Mouse (Mus musculus) bone marrow, adult 2 months (tissue): Measurements from ENCODE around the gene Snx15.

ENCODE experiments used
- CTCF ChIP-seq: fragments of 200-500 bp; IDR thresholded peaks from 2 replicates; pipeline ENCODE4 v1.5.1; 2011; ENCODE audit warnings: low read length, control low read depth; ENCODE audit not compliant: control insufficient read depth, insufficient read depth
- POLR2A ChIP-seq: fragments of 200-500 bp; IDR thresholded peaks from 2 replicates; pipeline ENCODE4 v1.6.1; 2011; ENCODE audit warnings: low read depth, mild to moderate bottlenecking, control low read depth, low read length, borderline replicate concordance; ENCODE audit not compliant: control insufficient read depth

- no peak for TF ChIP-seq CTCF
- no peak for TF ChIP-seq POLR2A
Measured at GRCm38 (mm10) chr19:6144842-6145241, 16.7 kb upstream of the Snx15 start.
